Mouse (Mus musculus): ENCODE measurements at regions not wholly inside any gene's neighbourhood (a gene's known extent, or its start where the extent isn't known, plus 50 kb on each side); places are given as distances from the start of the nearest gene placed in this dataset.

DNA sequence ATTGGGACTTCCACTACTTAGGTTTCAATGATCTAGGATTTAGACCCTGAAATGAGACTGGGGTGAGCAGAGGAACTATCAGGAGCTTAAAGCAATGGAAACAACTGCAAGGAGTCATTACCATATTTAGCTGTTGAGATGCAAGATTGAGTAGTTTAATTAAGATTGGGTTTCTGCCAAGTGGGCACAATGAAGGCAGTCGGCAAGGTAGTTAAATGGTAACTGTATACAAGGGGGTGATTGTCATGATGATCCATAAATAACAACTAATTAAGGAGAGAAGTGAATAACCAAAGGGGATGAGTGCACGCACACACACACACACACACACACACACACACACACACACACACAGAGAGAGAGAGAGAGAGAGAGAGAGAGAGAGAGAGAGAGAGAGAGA, 125.7 kb upstream of the Gk2 start:
- TF ChIP-seq TCF12 (IDR thresholded peaks at IDR 0.05; ENCODE audit: low read depth, low read length) = no peak
- no peak for TF ChIP-seq CTCF (conservative IDR thresholded peaks at IDR 0.05 in 1 of 2, IDR thresholded peaks at IDR 0.05 in 1 of 2; ENCODE audit: low read depth in 2 of 2, low read length in 2 of 2)
- no peak for TF ChIP-seq JUND (conservative IDR thresholded peaks at IDR 0.05; ENCODE audit: low read depth, low read length)
- TF ChIP-seq TBP (conservative IDR thresholded peaks at IDR 0.05; ENCODE audit: low read depth, low read length) = no peak
- TF ChIP-seq POLR2AphosphoS2 (IDR thresholded peaks at IDR 0.05; ENCODE audit: low read depth, low read length) = no peak
- TF ChIP-seq UBTF (IDR thresholded peaks at IDR 0.05; ENCODE audit: low read depth, low read length) = no peak
- no peak for TF ChIP-seq MAZ (IDR thresholded peaks at IDR 0.05; ENCODE audit: low read depth, low read length)
